Mouse (Mus musculus): Measurements from ENCODE around the gene Ccdc130. TPM values are rescaled to one million over a fixed set of nuclear protein-coding genes. Genes with fewer than 3 reads are reported as not detected.

The Ccdc130 gene
- 6.2 and 7.1 TPM in 2 replicates for polyA plus RNA-seq (2012; rRNA removed)

GRCm38 (mm10) chr8:84269950-84270773 is at the start of gene Ccdc130:
Gene Ccdc130 (minus strand): TSS chr8:84270380.

DNA sequence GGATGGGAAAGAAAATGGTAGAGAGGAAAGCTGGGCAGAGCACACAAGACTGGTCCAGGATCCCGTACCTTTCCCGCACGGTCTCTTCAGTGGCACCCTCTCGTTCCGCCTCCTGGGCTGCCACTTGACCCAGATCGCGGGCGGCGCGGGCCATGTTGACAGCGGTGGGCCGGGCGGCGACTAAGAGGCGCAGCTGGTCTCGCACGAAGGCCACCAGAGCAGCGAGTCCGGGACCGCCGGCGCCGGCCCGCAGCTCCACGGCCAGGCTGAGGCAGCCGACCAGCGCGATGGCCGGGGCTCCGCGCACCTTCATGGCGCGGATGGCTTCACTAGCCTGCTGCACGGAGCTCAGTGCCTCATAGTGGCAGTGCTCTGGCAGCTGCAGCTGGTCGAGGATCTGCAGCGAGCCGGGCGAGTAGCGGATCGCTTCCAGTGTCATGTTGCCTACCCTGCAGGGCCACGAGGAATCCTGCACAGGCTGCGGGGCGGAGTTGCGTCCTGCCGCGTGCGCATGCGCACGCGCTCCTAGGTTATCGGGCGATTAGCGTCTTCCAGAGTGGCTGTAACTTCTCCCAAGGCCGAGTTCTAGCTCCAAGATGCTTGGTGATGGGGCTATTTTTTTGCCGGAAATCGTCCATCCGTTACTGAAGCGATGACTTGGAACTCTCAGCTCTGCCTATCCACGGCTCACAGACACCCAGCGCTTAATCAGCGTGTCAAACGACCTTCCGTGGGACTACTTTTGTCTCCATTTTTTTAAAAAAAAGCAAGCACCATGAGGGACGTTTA is 13.2 kb downstream of the Ccdc130 start, which contains the start of gene Mri1:
TSS of gene Mri1 (minus strand) at position 505 of the 789 bp plus-strand sequence.

GRCm38 (mm10) chr8:84249257-84250170 is 20.7 kb downstream of the Ccdc130 start, which contains the start of gene D8Ertd738e:
Gene D8Ertd738e (minus strand): TSS chr8:84249719.

GRCm38 (mm10) chr8:84236998-84237473 is 33.1 kb downstream of the Ccdc130 start, which contains the start of gene Zswim4:
Gene Zswim4 (minus strand): TSS chr8:84237055.

Other genes starting within 250 kb of the Ccdc130 start
- 0.09 and 0.25 TPM in 2 replicates for gene Palm3, start 248.9 kb downstream of the Ccdc130 start, polyA plus RNA-seq (2012; rRNA removed)
- 0.62 and 0.74 TPM in 2 replicates for gene Il27ra, start 227.8 kb downstream of the Ccdc130 start, polyA plus RNA-seq (2012; rRNA removed)
- gene Rln3, start 225.4 kb downstream of the Ccdc130 start, polyA plus RNA-seq (2012; rRNA removed), result 0.10 TPM in 1 of 2 replicates, not detected in the other
- gene Gm10643, start 205.2 kb downstream of the Ccdc130 start, polyA plus RNA-seq (2012; rRNA removed), result 0.31 and 0.36 TPM in 2 replicates
- gene Rfx1, start 203.5 kb downstream of the Ccdc130 start, polyA plus RNA-seq (2012; rRNA removed), result 3.6 and 4.5 TPM in 2 replicates
- 15.6 TPM in 2 replicates for gene Dcaf15, start 165.6 kb downstream of the Ccdc130 start, polyA plus RNA-seq (2012; rRNA removed)
- 0.02 and 0.03 TPM in 2 replicates for gene Podnl1, start 144.4 kb downstream of the Ccdc130 start, polyA plus RNA-seq (2012; rRNA removed)
- 3.1 and 3.2 TPM in 2 replicates for gene Cc2d1a, start 122.4 kb downstream of the Ccdc130 start, polyA plus RNA-seq (2012; rRNA removed)
- 0.08 and 0.15 TPM in 2 replicates for gene 4930432K21Rik, start 122.4 kb downstream of the Ccdc130 start, polyA plus RNA-seq (2012; rRNA removed)
- 0.14 and 0.15 TPM in 2 replicates for gene Nanos3, start 85.2 kb downstream of the Ccdc130 start, polyA plus RNA-seq (2012; rRNA removed)
- 1.6 and 1.7 TPM in 2 replicates for gene Zswim4, start 33.3 kb downstream of the Ccdc130 start, polyA plus RNA-seq (2012; rRNA removed)
- gene D8Ertd738e, start 20.7 kb downstream of the Ccdc130 start, polyA plus RNA-seq (2012; rRNA removed), result 139 and 148 TPM in 2 replicates
- gene Mri1, start 13.1 kb downstream of the Ccdc130 start, polyA plus RNA-seq (2012; rRNA removed), result 13.6 and 16.0 TPM in 2 replicates
- gene Cacna1a, start 118.1 kb upstream of the Ccdc130 start, polyA plus RNA-seq (2012; rRNA removed), result 0.43 and 0.81 TPM in 2 replicates